Mouse (Mus musculus): ENCODE measurements around the gene Dsp. TPM values are rescaled to one million over a fixed set of nuclear protein-coding genes. Genes with fewer than 3 reads are reported as not detected.

Gene Dsp
- total and polyA plus RNA-seq, 2 experiments from 2014 or later, result 0.28 to 0.73 TPM

GRCm38 (mm10) chr13:38128246-38128645, 22.8 kb upstream of the Dsp start:
- TF ChIP-seq CTCF (IDR thresholded peaks at IDR 0.05; ENCODE audit: low read depth), result no peak
- H3K4me1 ChIP-seq (ENCODE audit: insufficient read depth, low read length), result no peaks in the 10 kb centered on the region
- no peaks in the 10 kb centered on the region for H3K9me3 ChIP-seq (ENCODE audit: low read length)
- WGBS, result 82% methylated on average over 3 of the region's 3 CpGs
- no peak overlapping the region for H3K4me3 ChIP-seq (ENCODE audit: low read length)
- no peaks in the 10 kb centered on the region for H3K27me3 ChIP-seq (ENCODE audit: insufficient read depth, low read length)
- no peaks in the 10 kb centered on the region for H3K36me3 ChIP-seq (ENCODE audit: insufficient read depth, low read length)
- H3K27ac ChIP-seq, result no peak overlapping the region
- no peak overlapping the region for H3K4me2 ChIP-seq (ENCODE audit: low read depth, low read length)
- ATAC-seq, result no peak
- no peak for DNase-seq (ENCODE audit: low spot score)
- no peak overlapping the region for H3K9ac ChIP-seq (replicated peaks; ENCODE audit: low read length)

GRCm38 (mm10) chr13:38129492-38129891, 21.6 kb upstream of the Dsp start:
- H3K9me3 ChIP-seq (ENCODE audit: low read length), result no peaks in the 10 kb centered on the region
- H3K36me3 ChIP-seq (ENCODE audit: insufficient read depth, low read length), result no peaks in the 10 kb centered on the region
- H3K4me1 ChIP-seq (ENCODE audit: insufficient read depth, low read length), result no peaks in the 10 kb centered on the region
- H3K9ac ChIP-seq (replicated peaks; ENCODE audit: low read length), result no peak overlapping the region
- TF ChIP-seq CTCF (IDR thresholded peaks at IDR 0.05; ENCODE audit: low read depth), result no peak
- H3K27ac ChIP-seq, result no peak overlapping the region
- DNase-seq (ENCODE audit: low spot score) (no peak), ATAC-seq (no peak)
- WGBS, result 83% methylated on average over 2 of the region's 2 CpGs
- no peak overlapping the region for H3K4me3 ChIP-seq (ENCODE audit: low read length)
- H3K4me2 ChIP-seq (ENCODE audit: low read depth, low read length), result no peak overlapping the region
- H3K27me3 ChIP-seq (ENCODE audit: insufficient read depth, low read length), result no peaks in the 10 kb centered on the region

- no peaks in the 10 kb centered on the region for H3K9me3 ChIP-seq (ENCODE audit: low read length)
- H3K36me3 ChIP-seq (ENCODE audit: insufficient read depth, low read length), result no peaks in the 10 kb centered on the region
- no peak for DNase-seq (ENCODE audit: low spot score)
- H3K27ac ChIP-seq, result no peak overlapping the region
- H3K4me2 ChIP-seq (ENCODE audit: low read depth, low read length), result no peak overlapping the region
- no peak for TF ChIP-seq CTCF (IDR thresholded peaks at IDR 0.05; ENCODE audit: low read depth)
- ATAC-seq, result no peak
- 81% methylated on average over 9 of the region's 9 CpGs for WGBS
- H3K4me1 ChIP-seq (ENCODE audit: insufficient read depth, low read length), result no peaks in the 10 kb centered on the region
- H3K27me3 ChIP-seq (ENCODE audit: insufficient read depth, low read length), result no peaks in the 10 kb centered on the region
- no peak overlapping the region for H3K4me3 ChIP-seq (ENCODE audit: low read length)
- H3K9ac ChIP-seq (replicated peaks; ENCODE audit: low read length), result no peak overlapping the region
Measured at GRCm38 (mm10) chr13:38130116-38130515, 21.0 kb upstream of the Dsp start.

GRCm38 (mm10) chr13:38133016-38133528, 18.0 kb upstream of the Dsp start:
- Histone ChIP-seq H3K9ac (replicated peaks; ENCODE audit: low read length) (no peak overlapping the region), H3K27me3 (ENCODE audit: insufficient read depth, low read length) (no peaks in the 10 kb centered on the region), H3K4me3 (ENCODE audit: low read length) (no peak overlapping the region), H3K36me3 (ENCODE audit: insufficient read depth, low read length) (no peaks in the 10 kb centered on the region), H3K9me3 (ENCODE audit: low read length) (no peaks in the 10 kb centered on the region), H3K4me1 (ENCODE audit: insufficient read depth, low read length) (no peaks in the 10 kb centered on the region), H3K4me2 (ENCODE audit: low read depth, low read length) (no peak overlapping the region), H3K27ac (no peak overlapping the region)
- DNase-seq (ENCODE audit: low spot score), result no peak
- no peak for TF ChIP-seq CTCF (IDR thresholded peaks at IDR 0.05; ENCODE audit: low read depth)
- WGBS, result 62% methylated on average over 7 of the region's 7 CpGs
- ATAC-seq, result no peak

GRCm38 (mm10) chr13:38140521-38140920, 10.6 kb upstream of the Dsp start:
- DNase-seq (ENCODE audit: low spot score) (no peak), ATAC-seq (no peak)
- WGBS, result 39% methylated on average over 1 of the region's 1 CpGs

GRCm38 (mm10) chr13:38144962-38145713, 6.0 kb upstream of the Dsp start:
- no peaks in the 10 kb centered on the region for H3K36me3 ChIP-seq (ENCODE audit: insufficient read depth, low read length)
- H3K4me2 ChIP-seq (ENCODE audit: low read depth, low read length), result peak overlapping the region; percentile 40; the same call in 1 of the 2 replicates
- no peaks in the 10 kb centered on the region for H3K9me3 ChIP-seq (ENCODE audit: low read length)
- TF ChIP-seq CTCF (IDR thresholded peaks at IDR 0.05; ENCODE audit: low read depth), result no peak
- H3K9ac ChIP-seq (replicated peaks; ENCODE audit: low read length), result no peak overlapping the region
- WGBS, result 15% methylated on average over 20 of the region's 20 CpGs
- DNase-seq (ENCODE audit: low spot score) (peak; percentile 23), ATAC-seq (no peak)
- no peaks in the 10 kb centered on the region for H3K4me1 ChIP-seq (ENCODE audit: insufficient read depth, low read length)
- peaks cover 14% of the 10 kb centered on the region for H3K27me3 ChIP-seq (ENCODE audit: insufficient read depth, low read length)
- H3K4me3 ChIP-seq (ENCODE audit: low read length), result no peak overlapping the region
- H3K27ac ChIP-seq, result no peak overlapping the region

More at GRCm38 (mm10) chr13:38140521-38140920, 10.6 kb upstream of the Dsp start:
- H3K4me3 ChIP-seq (ENCODE audit: low read length), result no peak overlapping the region
- H3K27me3 ChIP-seq (ENCODE audit: insufficient read depth, low read length), result no peaks in the 10 kb centered on the region
- no peaks in the 10 kb centered on the region for H3K9me3 ChIP-seq (ENCODE audit: low read length)
- TF ChIP-seq CTCF (IDR thresholded peaks at IDR 0.05; ENCODE audit: low read depth), result no peak
- no peak overlapping the region for H3K27ac ChIP-seq
- H3K9ac ChIP-seq (replicated peaks; ENCODE audit: low read length), result no peak overlapping the region
- H3K4me2 ChIP-seq (ENCODE audit: low read depth, low read length), result no peak overlapping the region
- no peaks in the 10 kb centered on the region for H3K4me1 ChIP-seq (ENCODE audit: insufficient read depth, low read length)
- H3K36me3 ChIP-seq (ENCODE audit: insufficient read depth, low read length), result no peaks in the 10 kb centered on the region

GRCm38 (mm10) chr13:38148348-38148747, 2.7 kb upstream of the Dsp start:
- Histone ChIP-seq H3K4me3 (ENCODE audit: low read length) (no peak overlapping the region), H3K27ac (no peak overlapping the region), H3K9me3 (ENCODE audit: low read length) (no peaks in the 10 kb centered on the region), H3K27me3 (ENCODE audit: insufficient read depth, low read length) (peaks cover 41% of the 10 kb centered on the region), H3K4me2 (ENCODE audit: low read depth, low read length) (no peak overlapping the region), H3K9ac (replicated peaks; ENCODE audit: low read length) (no peak overlapping the region), H3K4me1 (ENCODE audit: insufficient read depth, low read length) (peaks cover 9% of the 10 kb centered on the region; the same call in 1 of the 2 replicates), H3K36me3 (ENCODE audit: insufficient read depth, low read length) (no peaks in the 10 kb centered on the region)
- DNase-seq (ENCODE audit: low spot score), result no peak
- no peak for ATAC-seq
- TF ChIP-seq CTCF (IDR thresholded peaks at IDR 0.05; ENCODE audit: low read depth), result no peak
- WGBS, result 73% methylated on average over 3 of the region's 3 CpGs
